Mouse (Mus musculus) layer of hippocampus, postnatal 36 days (tissue): ENCODE measurements around the gene Dock6. TPM values are rescaled to one million over a fixed set of nuclear protein-coding genes. Genes with fewer than 3 reads are reported as not detected.
"Not testable (repeated sequence)": the region's sequence is repeated elsewhere in the genome, so short reads cannot be mapped to it uniquely, and the experiment has no call there.

Experiments used
- DNase-seq, 2 experiments: peaks; one replicate each; pipeline ENCODE4 v3.0.0; 2022
- total RNA-seq, 2 experiments: library from RNA; stranded (reverse); gene quantifications; 2 replicates each; pipeline ENCODE4 v1.2.3; 2021

Gene Dock6
- total RNA-seq, 2 experiments from 2014 or later = 14.1 to 15.0 TPM

GRCm38 (mm10) chr9:21806976-21807375 is 45.5 kb downstream of the Dock6 start:
- DNase-seq = no peak

GRCm38 (mm10) chr9:21806363-21806762 is 46.1 kb downstream of the Dock6 start:
- no peak for DNase-seq

GRCm38 (mm10) chr9:21803986-21804644 is 48.3 kb downstream of the Dock6 start:
- DNase-seq = peak; percentile 72 to 79

- no peak for DNase-seq
Observed at GRCm38 (mm10) chr9:21801591-21801990, 50.8 kb downstream of the Dock6 start.

GRCm38 (mm10) chr9:21801121-21801520 is 51.3 kb downstream of the Dock6 start:
- no peak for DNase-seq

GRCm38 (mm10) chr9:21799010-21799350 is 53.5 kb downstream of the Dock6 start:
- no peak for DNase-seq

- peak; percentile 76 to 79 for DNase-seq
Observed at GRCm38 (mm10) chr9:21798345-21799009, 54.0 kb downstream of the Dock6 start, which contains the start of gene Kank2. TSS of gene Kank2 (minus strand) at chr9:21798744.

- no peak for DNase-seq
Observed at GRCm38 (mm10) chr9:21797921-21798344, 54.5 kb downstream of the Dock6 start.

- DNase-seq = no peak
Observed at GRCm38 (mm10) chr9:21796919-21797318, 55.5 kb downstream of the Dock6 start.

GRCm38 (mm10) chr9:21796259-21796658 is 56.2 kb downstream of the Dock6 start:
- no peak for DNase-seq

GRCm38 (mm10) chr9:21795579-21795978 is 56.9 kb downstream of the Dock6 start:
- DNase-seq = no peak

GRCm38 (mm10) chr9:21794925-21795324 is 57.5 kb downstream of the Dock6 start:
- no peak for DNase-seq

GRCm38 (mm10) chr9:21794344-21794834 is 58.0 kb downstream of the Dock6 start:
- no peak for DNase-seq

GRCm38 (mm10) chr9:21793507-21793906 is 58.9 kb downstream of the Dock6 start:
- DNase-seq = not testable (repeated sequence)

- DNase-seq = peak; percentile 72 to 73
Observed at GRCm38 (mm10) chr9:21792644-21793043, 59.8 kb downstream of the Dock6 start.

- DNase-seq = no peak
Observed at GRCm38 (mm10) chr9:21791861-21792260, 60.6 kb downstream of the Dock6 start.

GRCm38 (mm10) chr9:21788234-21788633 is 64.2 kb downstream of the Dock6 start:
- no peak for DNase-seq

- no peak for DNase-seq
Observed at GRCm38 (mm10) chr9:21787654-21788053, 64.8 kb downstream of the Dock6 start.

GRCm38 (mm10) chr9:21786906-21787305 is 65.5 kb downstream of the Dock6 start:
- DNase-seq = peak; percentile 39 to 41

GRCm38 (mm10) chr9:21786309-21786708 is 66.1 kb downstream of the Dock6 start:
- DNase-seq = not testable (repeated sequence)

GRCm38 (mm10) chr9:21784517-21785307 is 67.7 kb downstream of the Dock6 start:
- no peak for DNase-seq

- DNase-seq = no peak
Observed at GRCm38 (mm10) chr9:21781657-21782468, 70.6 kb downstream of the Dock6 start.
